Mouse (Mus musculus) lung, embryonic 15.5 days (tissue): ENCODE measurements around the gene Ccdc33. TPM values are rescaled to one million over a fixed set of nuclear protein-coding genes. Genes with fewer than 3 reads are reported as not detected.
A peak's percentile ranks its signal among the peaks of the same experiment; 100 is the strongest.

Source experiments
- ATAC-seq: fragments of 200-750 bp; cut with Nextera tagmentation; 2 replicates; pipeline ENCODE4 v1.8.0; 2017; ENCODE audit warnings: moderate number of reproducible peaks, borderline replicate concordance; ENCODE audit not compliant: low FRiP score, low TSS enrichment; ENCODE audit errors: extremely low read depth
- H3K27ac ChIP-seq: fragments of 300-500 bp; sonication (generic); 2 replicates; pipeline ENCODE4 v1.5.1; 2015; ENCODE audit warnings: moderate library complexity, mild to moderate bottlenecking, inconsistent platforms
- H3K27me3 ChIP-seq: fragments of 300-500 bp; sonication (generic); 2 replicates; pipeline ENCODE4 v1.6.1; 2015; ENCODE audit warnings: inconsistent platforms
- H3K36me3 ChIP-seq: fragments of 300-500 bp; sonication (generic); 2 replicates; pipeline ENCODE4 v1.6.1; 2015; ENCODE audit warnings: inconsistent platforms
- H3K4me1 ChIP-seq: fragments of 300-500 bp; sonication (generic); 2 replicates; pipeline ENCODE4 v1.6.1; 2015; ENCODE audit warnings: inconsistent platforms
- H3K4me2 ChIP-seq: fragments of 300-500 bp; sonication (generic); 2 replicates; pipeline ENCODE4 v1.6.1; 2015; ENCODE audit warnings: inconsistent platforms, mild to moderate bottlenecking, moderate library complexity
- H3K4me3 ChIP-seq: fragments of 300-500 bp; sonication (generic); 2 replicates; pipeline ENCODE4 v1.5.1; 2015; ENCODE audit warnings: mild to moderate bottlenecking, inconsistent platforms
- H3K9ac ChIP-seq: fragments of 300-500 bp; sonication (generic); 2 replicates; pipeline ENCODE4 v1.6.1; 2015; ENCODE audit warnings: inconsistent platforms
- H3K9me3 ChIP-seq: fragments of 300-500 bp; sonication (generic); 2 replicates; pipeline ENCODE4 v1.6.1; 2016; ENCODE audit warnings: inconsistent platforms
- WGBS: fragments of 180-500 bp; shearing (Covaris S2); methylation state at CpG from one replicate; pipeline ENCODE4 v1.1.7; 2015; 5-methylcytosine and 5-hydroxymethylcytosine counted together
- polyA plus RNA-seq: library from polyadenylated mRNA; unstranded; fragments of >200 nt; fragmentation: Nextera tagmentation; extraction: Ambion mirVana; gene quantifications from 2 replicates; pipeline ENCODE4 v1.2.1, GENCODE M21; 2015

Gene Ccdc33
- polyA plus RNA-seq, 1 experiment from 2014 or later, result 0.16 TPM

GRCm38 (mm10) chr9:58148806-58149205 lies 30.2 kb upstream of the Ccdc33 start:
- no peak overlapping the region for H3K27ac ChIP-seq
- H3K4me1 ChIP-seq, result peaks cover 22% of the 10 kb centered on the region
- H3K9ac ChIP-seq, result no peak overlapping the region
- H3K9me3 ChIP-seq, result no peaks in the 10 kb centered on the region
- no peaks in the 10 kb centered on the region for H3K27me3 ChIP-seq
- H3K4me2 ChIP-seq, result no peak overlapping the region
- no peak for ATAC-seq
- 41% methylated on average over 2 of the region's 2 CpGs for WGBS
- no peaks in the 10 kb centered on the region for H3K36me3 ChIP-seq
- H3K4me3 ChIP-seq, result no peak overlapping the region

GRCm38 (mm10) chr9:58145417-58145816 lies 26.8 kb upstream of the Ccdc33 start:
- H3K9ac ChIP-seq, result no peak overlapping the region
- no peaks in the 10 kb centered on the region for H3K27me3 ChIP-seq
- no peaks in the 10 kb centered on the region for H3K36me3 ChIP-seq
- no peak for ATAC-seq
- no peak overlapping the region for H3K27ac ChIP-seq
- no peaks in the 10 kb centered on the region for H3K9me3 ChIP-seq
- peaks cover 25% of the 10 kb centered on the region for H3K4me1 ChIP-seq
- no peak overlapping the region for H3K4me2 ChIP-seq
- H3K4me3 ChIP-seq, result no peak overlapping the region
- WGBS, result 76% methylated on average over 5 of the region's 5 CpGs

GRCm38 (mm10) chr9:58144664-58145063 lies 26.0 kb upstream of the Ccdc33 start:
- Histone ChIP-seq H3K9me3 (no peaks in the 10 kb centered on the region), H3K4me2 (no peak overlapping the region), H3K4me3 (no peak overlapping the region), H3K27ac (no peak overlapping the region), H3K9ac (no peak overlapping the region), H3K36me3 (no peaks in the 10 kb centered on the region), H3K27me3 (no peaks in the 10 kb centered on the region), H3K4me1 (peaks cover 32% of the 10 kb centered on the region)
- ATAC-seq, result no peak
- WGBS, result 63% methylated on average over 1 of the region's 1 CpGs

GRCm38 (mm10) chr9:58143419-58143818 lies 24.8 kb upstream of the Ccdc33 start:
- peak; percentile 76; the same call in 1 of the 2 replicates for ATAC-seq
- no peaks in the 10 kb centered on the region for H3K27me3 ChIP-seq

GRCm38 (mm10) chr9:58139947-58140346 lies 21.3 kb upstream of the Ccdc33 start:
- Histone ChIP-seq H3K4me1 (peaks cover 41% of the 10 kb centered on the region), H3K4me2 (no peak overlapping the region), H3K36me3 (no peaks in the 10 kb centered on the region), H3K9ac (no peak overlapping the region), H3K9me3 (no peaks in the 10 kb centered on the region), H3K27me3 (no peaks in the 10 kb centered on the region), H3K27ac (no peak overlapping the region), H3K4me3 (no peak overlapping the region)
- ATAC-seq, result peak; percentile 41; the same call in 1 of the 2 replicates
- WGBS, result 24% methylated on average over 6 of the region's 6 CpGs

More at GRCm38 (mm10) chr9:58143419-58143818, 24.8 kb upstream of the Ccdc33 start:
- H3K27ac ChIP-seq, result peak overlapping the region; percentile 72
- H3K9ac ChIP-seq, result no peak overlapping the region
- no peak overlapping the region for H3K4me3 ChIP-seq
- no peaks in the 10 kb centered on the region for H3K9me3 ChIP-seq
- H3K4me2 ChIP-seq, result no peak overlapping the region
- WGBS, result 17% methylated on average over 7 of the region's 7 CpGs
- H3K36me3 ChIP-seq, result no peaks in the 10 kb centered on the region
- H3K4me1 ChIP-seq, result peaks cover 35% of the 10 kb centered on the region

- Histone ChIP-seq H3K4me2 (no peak overlapping the region), H3K4me3 (no peak overlapping the region), H3K27ac (no peak overlapping the region)
Measured at GRCm38 (mm10) chr9:58135921-58136321, 17.3 kb upstream of the Ccdc33 start.

GRCm38 (mm10) chr9:58134906-58135305 lies 16.3 kb upstream of the Ccdc33 start:
- no peak for ATAC-seq
- H3K4me3 ChIP-seq, result no peak overlapping the region
- no peaks in the 10 kb centered on the region for H3K9me3 ChIP-seq
- 21% methylated on average over 7 of the region's 7 CpGs for WGBS
- H3K27ac ChIP-seq, result no peak overlapping the region
- no peak overlapping the region for H3K4me2 ChIP-seq
- H3K27me3 ChIP-seq, result peaks cover 13% of the 10 kb centered on the region
- no peaks in the 10 kb centered on the region for H3K36me3 ChIP-seq
- no peak overlapping the region for H3K9ac ChIP-seq
- peaks cover 29% of the 10 kb centered on the region for H3K4me1 ChIP-seq

More at GRCm38 (mm10) chr9:58135921-58136321, 17.3 kb upstream of the Ccdc33 start:
- no peaks in the 10 kb centered on the region for H3K36me3 ChIP-seq
- no peaks in the 10 kb centered on the region for H3K9me3 ChIP-seq
- no peak overlapping the region for H3K9ac ChIP-seq
- H3K4me1 ChIP-seq, result peaks cover 38% of the 10 kb centered on the region
- peaks cover 13% of the 10 kb centered on the region for H3K27me3 ChIP-seq
- WGBS, result 21% methylated on average over 2 of the region's 2 CpGs
- ATAC-seq, result no peak

GRCm38 (mm10) chr9:58133893-58134884 lies 15.6 kb upstream of the Ccdc33 start:
- no peak for ATAC-seq
- Histone ChIP-seq H3K4me2 (no peak overlapping the region), H3K4me1 (peaks cover 29% of the 10 kb centered on the region), H3K4me3 (no peak overlapping the region), H3K27me3 (peaks cover 14% of the 10 kb centered on the region), H3K36me3 (no peaks in the 10 kb centered on the region), H3K9me3 (no peaks in the 10 kb centered on the region), H3K9ac (no peak overlapping the region), H3K27ac (no peak overlapping the region)
- 11% methylated on average over 17 of the region's 17 CpGs for WGBS

GRCm38 (mm10) chr9:58131735-58132134 lies 13.1 kb upstream of the Ccdc33 start:
- Histone ChIP-seq H3K9ac (no peak overlapping the region), H3K27me3 (peaks cover 19% of the 10 kb centered on the region), H3K4me3 (no peak overlapping the region), H3K4me2 (no peak overlapping the region), H3K27ac (no peak overlapping the region), H3K4me1 (peaks cover 43% of the 10 kb centered on the region), H3K9me3 (no peaks in the 10 kb centered on the region), H3K36me3 (no peaks in the 10 kb centered on the region)
- no peak for ATAC-seq
- 49% methylated on average over 7 of the region's 7 CpGs for WGBS

- ATAC-seq, result no peak
- H3K4me1 ChIP-seq, result peaks cover 43% of the 10 kb centered on the region
Measured at GRCm38 (mm10) chr9:58130909-58131308, 12.3 kb upstream of the Ccdc33 start.

GRCm38 (mm10) chr9:58129508-58129907 lies 10.9 kb upstream of the Ccdc33 start:
- 18% methylated on average over 8 of the region's 8 CpGs for WGBS
- no peak overlapping the region for H3K4me3 ChIP-seq

More at GRCm38 (mm10) chr9:58130909-58131308, 12.3 kb upstream of the Ccdc33 start:
- H3K27me3 ChIP-seq, result peaks cover 19% of the 10 kb centered on the region
- WGBS, result 31% methylated on average over 3 of the region's 3 CpGs
- no peaks in the 10 kb centered on the region for H3K9me3 ChIP-seq
- H3K4me2 ChIP-seq, result no peak overlapping the region
- no peak overlapping the region for H3K27ac ChIP-seq
- no peaks in the 10 kb centered on the region for H3K36me3 ChIP-seq
- no peak overlapping the region for H3K4me3 ChIP-seq
- no peak overlapping the region for H3K9ac ChIP-seq

GRCm38 (mm10) chr9:58128926-58129413 lies 10.3 kb upstream of the Ccdc33 start:
- ATAC-seq, result no peak
- Histone ChIP-seq H3K4me3 (no peak overlapping the region), H3K9ac (no peak overlapping the region), H3K36me3 (no peaks in the 10 kb centered on the region), H3K4me2 (no peak overlapping the region), H3K27ac (no peak overlapping the region), H3K9me3 (no peaks in the 10 kb centered on the region), H3K27me3 (peaks cover 19% of the 10 kb centered on the region), H3K4me1 (peaks cover 36% of the 10 kb centered on the region)
- 6% methylated on average over 13 of the region's 13 CpGs for WGBS

More at GRCm38 (mm10) chr9:58129508-58129907, 10.9 kb upstream of the Ccdc33 start:
- no peaks in the 10 kb centered on the region for H3K36me3 ChIP-seq
- no peak overlapping the region for H3K4me2 ChIP-seq
- H3K9ac ChIP-seq, result no peak overlapping the region
- H3K27ac ChIP-seq, result no peak overlapping the region
- peaks cover 19% of the 10 kb centered on the region for H3K27me3 ChIP-seq
- no peak for ATAC-seq
- peaks cover 42% of the 10 kb centered on the region for H3K4me1 ChIP-seq
- no peaks in the 10 kb centered on the region for H3K9me3 ChIP-seq
